Mouse (Mus musculus): ENCODE measurements at regions not wholly inside any gene's neighbourhood (a gene's known extent, or its start where the extent isn't known, plus 50 kb on each side); places are given as distances from the start of the nearest gene placed in this dataset.
A peak's percentile ranks its signal among the peaks of the same experiment; 100 is the strongest.

GRCm38 (mm10) chr3:103423290-103423689 is 144.2 kb downstream of the Trim33 start:
- H3K4me1 ChIP-seq (ENCODE audit: control insufficient read depth, insufficient read depth, low read length) = peaks cover 17% of the 10 kb centered on the region
- WGBS = 83% methylated on average over 4 of the region's 4 CpGs
- no peak overlapping the region for H3K4me3 ChIP-seq (replicated peaks; ENCODE audit: low read length)
- no peak overlapping the region for H3K4me2 ChIP-seq (ENCODE audit: low read depth, low read length)
- ATAC-seq (ENCODE audit: insufficient read depth, low FRiP score) = no peak
- no peak overlapping the region for H3K27ac ChIP-seq (ENCODE audit: low read length)
- H3K27me3 ChIP-seq (ENCODE audit: control insufficient read depth, insufficient read depth, low read length) = no peaks in the 10 kb centered on the region
- H3K9ac ChIP-seq (ENCODE audit: low read length) = no peak overlapping the region
- no peaks in the 10 kb centered on the region for H3K36me3 ChIP-seq (ENCODE audit: control insufficient read depth, insufficient read depth, low read length)
- no peaks in the 10 kb centered on the region for H3K9me3 ChIP-seq (replicated peaks; ENCODE audit: control insufficient read depth, low read length)

GRCm38 (mm10) chr3:103425812-103426430 is 146.8 kb downstream of the Trim33 start:
- WGBS = 77% methylated on average over 19 of the region's 19 CpGs
- Histone ChIP-seq H3K36me3 (ENCODE audit: control insufficient read depth, insufficient read depth, low read length) (no peaks in the 10 kb centered on the region), H3K9me3 (replicated peaks; ENCODE audit: control insufficient read depth, low read length) (no peaks in the 10 kb centered on the region), H3K4me2 (ENCODE audit: low read depth, low read length) (no peak overlapping the region), H3K9ac (ENCODE audit: low read length) (no peak overlapping the region), H3K4me3 (replicated peaks; ENCODE audit: low read length) (no peak overlapping the region), H3K27ac (ENCODE audit: low read length) (no peak overlapping the region), H3K27me3 (ENCODE audit: control insufficient read depth, insufficient read depth, low read length) (no peaks in the 10 kb centered on the region), H3K4me1 (ENCODE audit: control insufficient read depth, insufficient read depth, low read length) (peaks cover 6% of the 10 kb centered on the region; the same call in 1 of the 2 replicates)
- ATAC-seq (ENCODE audit: insufficient read depth, low FRiP score) = peak; percentile 37; the same call in 1 of the 2 replicates

GRCm38 (mm10) chr3:103429227-103429788 is 145.7 kb upstream of the Syt6 start:
- Histone ChIP-seq H3K9me3 (replicated peaks; ENCODE audit: control insufficient read depth, low read length) (no peaks in the 10 kb centered on the region), H3K27ac (ENCODE audit: low read length) (peak overlapping the region; percentile 73), H3K27me3 (ENCODE audit: control insufficient read depth, insufficient read depth, low read length) (no peaks in the 10 kb centered on the region), H3K4me1 (ENCODE audit: control insufficient read depth, insufficient read depth, low read length) (peaks cover 3% of the 10 kb centered on the region; the same call in 1 of the 2 replicates), H3K36me3 (ENCODE audit: control insufficient read depth, insufficient read depth, low read length) (no peaks in the 10 kb centered on the region), H3K4me2 (ENCODE audit: low read depth, low read length) (no peak overlapping the region), H3K9ac (ENCODE audit: low read length) (no peak overlapping the region), H3K4me3 (replicated peaks; ENCODE audit: low read length) (no peak overlapping the region)
- WGBS = 11% methylated on average over 5 of the region's 5 CpGs
- ATAC-seq (ENCODE audit: insufficient read depth, low FRiP score) = no peak

- WGBS = 60% methylated on average over 4 of the region's 4 CpGs
- Histone ChIP-seq H3K27ac (ENCODE audit: low read length) (0 out of 2 replicates have a peak overlapping the region, but pooled peaks have one; percentile 13), H3K4me3 (replicated peaks; ENCODE audit: low read length) (no peak overlapping the region), H3K9me3 (replicated peaks; ENCODE audit: control insufficient read depth, low read length) (no peaks in the 10 kb centered on the region), H3K9ac (ENCODE audit: low read length) (no peak overlapping the region), H3K36me3 (ENCODE audit: control insufficient read depth, insufficient read depth, low read length) (no peaks in the 10 kb centered on the region), H3K27me3 (ENCODE audit: control insufficient read depth, insufficient read depth, low read length) (no peaks in the 10 kb centered on the region), H3K4me2 (ENCODE audit: low read depth, low read length) (no peak overlapping the region), H3K4me1 (ENCODE audit: control insufficient read depth, insufficient read depth, low read length) (peaks cover 3% of the 10 kb centered on the region; the same call in 1 of the 2 replicates)
- no peak for ATAC-seq (ENCODE audit: insufficient read depth, low FRiP score)
Measured at GRCm38 (mm10) chr3:103430131-103430530, 144.9 kb upstream of the Syt6 start.

- ATAC-seq (ENCODE audit: insufficient read depth, low FRiP score) = no peak
- no peaks in the 10 kb centered on the region for H3K9me3 ChIP-seq (replicated peaks; ENCODE audit: control insufficient read depth, low read length)
- H3K27ac ChIP-seq (ENCODE audit: low read length) = no peak overlapping the region
- H3K27me3 ChIP-seq (ENCODE audit: control insufficient read depth, insufficient read depth, low read length) = no peaks in the 10 kb centered on the region
- no peak overlapping the region for H3K4me2 ChIP-seq (ENCODE audit: low read depth, low read length)
- no peak overlapping the region for H3K4me3 ChIP-seq (replicated peaks; ENCODE audit: low read length)
- H3K36me3 ChIP-seq (ENCODE audit: control insufficient read depth, insufficient read depth, low read length) = no peaks in the 10 kb centered on the region
- H3K9ac ChIP-seq (ENCODE audit: low read length) = no peak overlapping the region
- 37% methylated on average over 5 of the region's 5 CpGs for WGBS
- peaks cover 3% of the 10 kb centered on the region; the same call in 1 of the 2 replicates for H3K4me1 ChIP-seq (ENCODE audit: control insufficient read depth, insufficient read depth, low read length)
Measured at GRCm38 (mm10) chr3:103432254-103432653, 142.8 kb upstream of the Syt6 start.

- ATAC-seq (ENCODE audit: insufficient read depth, low FRiP score) = no peak
- no peaks in the 10 kb centered on the region for H3K36me3 ChIP-seq (ENCODE audit: control insufficient read depth, insufficient read depth, low read length)
- no peak overlapping the region for H3K4me2 ChIP-seq (ENCODE audit: low read depth, low read length)
- no peak overlapping the region for H3K27ac ChIP-seq (ENCODE audit: low read length)
- H3K27me3 ChIP-seq (ENCODE audit: control insufficient read depth, insufficient read depth, low read length) = no peaks in the 10 kb centered on the region
- no peaks in the 10 kb centered on the region for H3K9me3 ChIP-seq (replicated peaks; ENCODE audit: control insufficient read depth, low read length)
- WGBS = 58% methylated on average over 9 of the region's 9 CpGs
- no peak overlapping the region for H3K9ac ChIP-seq (ENCODE audit: low read length)
- no peak overlapping the region for H3K4me3 ChIP-seq (replicated peaks; ENCODE audit: low read length)
- H3K4me1 ChIP-seq (ENCODE audit: control insufficient read depth, insufficient read depth, low read length) = no peaks in the 10 kb centered on the region
Measured at GRCm38 (mm10) chr3:103436902-103437603, 138.0 kb upstream of the Syt6 start.

- no peak for ATAC-seq (ENCODE audit: insufficient read depth, low FRiP score)
- no peaks in the 10 kb centered on the region for H3K4me1 ChIP-seq (ENCODE audit: control insufficient read depth, insufficient read depth, low read length)
- no peaks in the 10 kb centered on the region for H3K36me3 ChIP-seq (ENCODE audit: control insufficient read depth, insufficient read depth, low read length)
- 57% methylated on average over 12 of the region's 12 CpGs for WGBS
- H3K4me2 ChIP-seq (ENCODE audit: low read depth, low read length) = no peak overlapping the region
- H3K9ac ChIP-seq (ENCODE audit: low read length) = no peak overlapping the region
- H3K4me3 ChIP-seq (replicated peaks; ENCODE audit: low read length) = no peak overlapping the region
- H3K27ac ChIP-seq (ENCODE audit: low read length) = no peak overlapping the region
- H3K9me3 ChIP-seq (replicated peaks; ENCODE audit: control insufficient read depth, low read length) = no peaks in the 10 kb centered on the region
- no peaks in the 10 kb centered on the region for H3K27me3 ChIP-seq (ENCODE audit: control insufficient read depth, insufficient read depth, low read length)
Measured at GRCm38 (mm10) chr3:103438791-103439354, 136.2 kb upstream of the Syt6 start.

GRCm38 (mm10) chr3:103443247-103443646 is 131.8 kb upstream of the Syt6 start:
- H3K27me3 ChIP-seq (ENCODE audit: control insufficient read depth, insufficient read depth, low read length) = no peaks in the 10 kb centered on the region
- H3K4me3 ChIP-seq (replicated peaks; ENCODE audit: low read length) = no peak overlapping the region
- no peaks in the 10 kb centered on the region for H3K9me3 ChIP-seq (replicated peaks; ENCODE audit: control insufficient read depth, low read length)
- no peak overlapping the region for H3K4me2 ChIP-seq (ENCODE audit: low read depth, low read length)
- WGBS = 69% methylated on average over 6 of the region's 6 CpGs
- no peaks in the 10 kb centered on the region for H3K4me1 ChIP-seq (ENCODE audit: control insufficient read depth, insufficient read depth, low read length)
- H3K36me3 ChIP-seq (ENCODE audit: control insufficient read depth, insufficient read depth, low read length) = no peaks in the 10 kb centered on the region
- no peak overlapping the region for H3K9ac ChIP-seq (ENCODE audit: low read length)
- H3K27ac ChIP-seq (ENCODE audit: low read length) = no peak overlapping the region
- ATAC-seq (ENCODE audit: insufficient read depth, low FRiP score) = no peak

GRCm38 (mm10) chr3:103445852-103446251 is 129.2 kb upstream of the Syt6 start:
- H3K9me3 ChIP-seq (replicated peaks; ENCODE audit: control insufficient read depth, low read length) = no peaks in the 10 kb centered on the region
- 89% methylated on average over 8 of the region's 8 CpGs for WGBS
- no peaks in the 10 kb centered on the region for H3K4me1 ChIP-seq (ENCODE audit: control insufficient read depth, insufficient read depth, low read length)
- H3K4me3 ChIP-seq (replicated peaks; ENCODE audit: low read length) = no peak overlapping the region
- H3K27ac ChIP-seq (ENCODE audit: low read length) = no peak overlapping the region
- no peak for ATAC-seq (ENCODE audit: insufficient read depth, low FRiP score)
- H3K27me3 ChIP-seq (ENCODE audit: control insufficient read depth, insufficient read depth, low read length) = no peaks in the 10 kb centered on the region
- H3K4me2 ChIP-seq (ENCODE audit: low read depth, low read length) = no peak overlapping the region
- no peak overlapping the region for H3K9ac ChIP-seq (ENCODE audit: low read length)
- H3K36me3 ChIP-seq (ENCODE audit: control insufficient read depth, insufficient read depth, low read length) = no peaks in the 10 kb centered on the region
